Mouse (Mus musculus) forebrain, embryonic 15.5 days (tissue): ENCODE measurements around the gene Zfp768. TPM values are rescaled to one million over a fixed set of nuclear protein-coding genes. Genes with fewer than 3 reads are reported as not detected.

ENCODE experiments used
- ATAC-seq: fragments of 200-750 bp; cut with Nextera tagmentation; replicated peaks from 2 replicates; pipeline ENCODE4 v1.8.0; 2017; ENCODE audit warnings: mild to moderate bottlenecking, moderate TSS enrichment, moderate library complexity
- H3K27ac ChIP-seq: fragments of 300-500 bp; sonication (generic); replicated peaks from 2 replicates; pipeline ENCODE4 v1.5.1; 2015; ENCODE audit warnings: mild to moderate bottlenecking, inconsistent platforms
- H3K27me3 ChIP-seq: fragments of 300-500 bp; sonication (generic); 2 replicates; pipeline ENCODE4 v1.6.1; 2015; ENCODE audit warnings: inconsistent platforms
- H3K36me3 ChIP-seq: fragments of 300-500 bp; sonication (generic); 2 replicates; pipeline ENCODE4 v1.6.1; 2015; ENCODE audit warnings: mild to moderate bottlenecking, inconsistent platforms
- H3K4me1 ChIP-seq: fragments of 300-500 bp; sonication (generic); 2 replicates; pipeline ENCODE4 v1.6.1; 2015; ENCODE audit warnings: inconsistent platforms
- H3K4me2 ChIP-seq: fragments of 300-500 bp; sonication (generic); replicated peaks from 2 replicates; pipeline ENCODE4 v1.6.1; 2015; ENCODE audit warnings: mild to moderate bottlenecking, inconsistent platforms
- H3K4me3 ChIP-seq: fragments of 300-500 bp; sonication (generic); 2 replicates; pipeline ENCODE4 v1.5.1; 2015; ENCODE audit warnings: mild to moderate bottlenecking, inconsistent platforms
- H3K9ac ChIP-seq: fragments of 300-500 bp; sonication (generic); replicated peaks from 2 replicates; pipeline ENCODE4 v1.6.1; 2015; ENCODE audit warnings: mild to moderate bottlenecking, inconsistent platforms
- H3K9me3 ChIP-seq: fragments of 300-500 bp; sonication (generic); 2 replicates; pipeline ENCODE4 v1.6.1; 2016; ENCODE audit warnings: inconsistent platforms
- WGBS: fragments of 180-500 bp; shearing (Covaris S2); methylation state at CpG from one replicate; pipeline ENCODE4 v1.1.7; 2015; ENCODE audit warnings: mixed read lengths; 5-methylcytosine and 5-hydroxymethylcytosine counted together
- polyA plus RNA-seq: library from polyadenylated mRNA; unstranded; fragments of >200 nt; fragmentation: Nextera tagmentation; extraction: Ambion mirVana; gene quantifications from 2 replicates; pipeline ENCODE4 v1.2.1, GENCODE M21; 2015

Gene Zfp768
- polyA plus RNA-seq, 1 experiment from 2014 or later: 12.1 TPM

DNA sequence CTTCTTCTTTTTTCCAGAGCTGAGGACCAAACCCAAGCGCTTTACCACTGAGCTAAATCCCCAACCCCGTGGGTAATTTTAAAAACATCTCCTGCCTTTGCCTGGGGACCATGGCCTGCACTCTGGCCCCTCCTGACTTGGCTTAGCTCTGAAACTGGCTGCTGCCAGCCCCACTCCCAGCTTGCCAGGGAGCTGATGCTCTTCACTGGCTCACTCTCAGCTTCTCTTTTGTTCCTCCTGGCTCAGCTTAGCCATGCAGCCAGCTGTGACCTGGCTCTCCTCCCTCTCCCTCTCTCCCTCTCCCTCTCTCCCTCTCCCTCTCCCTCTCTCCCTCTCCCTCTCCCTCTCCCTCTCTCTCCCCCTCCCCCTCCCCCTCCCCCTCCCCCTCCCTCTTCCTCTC is 18.7 kb downstream of the Zfp768 start:
- WGBS: 53% methylated on average over 2 of the region's 2 CpGs

DNA sequence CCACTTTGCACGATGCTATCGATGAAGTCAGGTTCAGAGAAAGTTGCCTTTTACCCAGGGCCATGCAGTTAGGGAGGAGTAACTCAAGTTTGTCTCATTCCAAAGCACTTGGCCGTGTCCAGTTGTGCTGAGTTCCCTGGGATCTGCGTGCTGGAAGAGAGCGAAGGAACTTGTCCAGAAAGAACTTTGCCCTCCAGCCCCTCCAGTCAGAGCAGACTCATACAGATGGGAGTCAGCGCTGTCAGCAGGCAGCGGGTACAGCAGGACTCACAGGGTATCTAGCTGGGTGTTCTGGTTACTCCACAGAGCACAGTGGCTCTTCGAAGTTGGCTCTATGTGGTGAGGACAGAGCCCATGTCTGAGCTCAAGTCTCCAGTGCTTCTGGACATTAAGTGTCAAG is 19.8 kb downstream of the Zfp768 start:
- no peak overlapping the region for H3K4me2 ChIP-seq
- H3K36me3 ChIP-seq: no peaks in the 10 kb centered on the region
- H3K4me1 ChIP-seq: no peaks in the 10 kb centered on the region
- ATAC-seq: no peak
- WGBS: 93% methylated on average over 8 of the region's 8 CpGs
- no peak overlapping the region for H3K9ac ChIP-seq
- H3K9me3 ChIP-seq: no peaks in the 10 kb centered on the region
- no peak overlapping the region for H3K4me3 ChIP-seq
- H3K27me3 ChIP-seq: no peaks in the 10 kb centered on the region
- H3K27ac ChIP-seq: no peak overlapping the region

More for the DNA sequence above, 18.7 kb downstream of the Zfp768 start:
- Histone ChIP-seq H3K27me3 (no peaks in the 10 kb centered on the region), H3K4me3 (no peak overlapping the region), H3K4me1 (no peaks in the 10 kb centered on the region), H3K36me3 (no peaks in the 10 kb centered on the region), H3K4me2 (no peak overlapping the region), H3K9ac (no peak overlapping the region), H3K9me3 (no peaks in the 10 kb centered on the region), H3K27ac (no peak overlapping the region)
- peak; percentile 61; the same call in 1 of the 2 replicates for ATAC-seq

DNA sequence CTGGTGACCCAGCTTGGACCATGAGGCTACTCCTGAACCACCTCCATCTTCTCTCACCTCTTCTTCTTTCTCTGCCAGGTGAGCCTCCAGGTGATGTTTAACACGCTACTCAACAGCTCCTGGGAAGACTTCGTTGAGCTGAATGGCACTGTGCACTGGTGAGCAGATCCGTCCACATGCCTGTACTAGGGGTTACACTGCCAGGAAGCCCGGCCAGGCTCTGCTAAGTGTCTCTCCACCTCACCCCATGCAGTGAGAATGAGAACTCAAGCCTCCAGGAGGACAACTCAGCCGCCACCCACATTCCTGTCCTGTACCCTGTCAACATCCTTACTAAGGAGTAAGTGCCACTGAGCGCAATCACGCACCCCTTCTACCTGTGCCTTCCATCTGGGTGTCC is 20.4 kb downstream of the Zfp768 start:
- H3K4me1 ChIP-seq: no peaks in the 10 kb centered on the region
- H3K27me3 ChIP-seq: no peaks in the 10 kb centered on the region
- no peaks in the 10 kb centered on the region for H3K9me3 ChIP-seq
- WGBS: 88% methylated on average over 7 of the region's 7 CpGs
- no peak overlapping the region for H3K4me2 ChIP-seq
- no peak overlapping the region for H3K9ac ChIP-seq
- no peak overlapping the region for H3K27ac ChIP-seq
- no peak overlapping the region for H3K4me3 ChIP-seq
- no peak for ATAC-seq
- no peaks in the 10 kb centered on the region for H3K36me3 ChIP-seq

DNA sequence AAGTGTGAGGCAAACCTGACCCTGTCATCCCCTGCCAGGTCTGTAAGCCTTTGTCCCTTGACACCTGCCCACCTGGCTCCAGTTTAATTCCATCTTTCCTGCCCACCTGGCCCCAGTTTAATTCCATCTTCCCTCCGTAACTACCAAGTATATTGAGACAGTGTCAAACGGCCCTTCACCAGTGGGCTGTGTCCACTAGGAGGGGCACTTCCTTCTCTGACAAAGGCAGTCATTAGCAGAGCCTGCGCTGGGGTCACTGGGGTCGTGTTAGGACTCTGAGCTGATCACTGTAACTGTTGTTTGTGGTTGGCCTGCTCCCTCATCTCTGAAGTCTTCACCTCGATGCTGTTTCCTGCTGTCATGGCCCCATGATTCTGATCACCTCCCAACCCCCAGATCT is 23.3 kb downstream of the Zfp768 start:
- no peak overlapping the region for H3K27ac ChIP-seq
- no peaks in the 10 kb centered on the region for H3K27me3 ChIP-seq
- H3K36me3 ChIP-seq: no peaks in the 10 kb centered on the region
- ATAC-seq: no peak
- H3K9ac ChIP-seq: no peak overlapping the region
- H3K4me1 ChIP-seq: no peaks in the 10 kb centered on the region
- 39% methylated on average over 5 of the region's 5 CpGs for WGBS
- no peaks in the 10 kb centered on the region for H3K9me3 ChIP-seq
- no peak overlapping the region for H3K4me3 ChIP-seq
- H3K4me2 ChIP-seq: no peak overlapping the region

DNA sequence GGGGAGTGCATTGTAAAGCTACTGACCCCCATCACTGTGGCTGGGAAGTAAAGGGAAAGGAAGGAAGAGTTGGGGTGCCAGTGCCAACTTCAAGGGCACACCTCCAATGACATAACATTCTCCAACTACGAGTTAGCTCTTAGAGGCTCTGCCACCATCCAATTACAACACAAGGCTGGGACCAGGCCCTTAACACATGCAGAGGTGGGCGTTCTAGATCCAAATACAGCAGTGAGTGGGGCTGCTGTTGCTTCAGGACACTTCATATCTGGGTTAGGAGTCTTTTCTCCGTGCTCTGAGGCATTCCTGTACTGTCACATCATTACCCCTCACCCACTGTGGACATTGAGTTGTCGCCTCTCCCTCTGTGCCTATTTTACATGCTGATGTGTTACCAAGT is 24.3 kb downstream of the Zfp768 start:
- Histone ChIP-seq H3K36me3 (no peaks in the 10 kb centered on the region), H3K27me3 (no peaks in the 10 kb centered on the region), H3K9ac (no peak overlapping the region), H3K4me2 (no peak overlapping the region), H3K27ac (no peak overlapping the region), H3K4me3 (no peak overlapping the region), H3K9me3 (no peaks in the 10 kb centered on the region), H3K4me1 (no peaks in the 10 kb centered on the region)
- 71% methylated on average over 4 of the region's 4 CpGs for WGBS
- ATAC-seq: no peak

DNA sequence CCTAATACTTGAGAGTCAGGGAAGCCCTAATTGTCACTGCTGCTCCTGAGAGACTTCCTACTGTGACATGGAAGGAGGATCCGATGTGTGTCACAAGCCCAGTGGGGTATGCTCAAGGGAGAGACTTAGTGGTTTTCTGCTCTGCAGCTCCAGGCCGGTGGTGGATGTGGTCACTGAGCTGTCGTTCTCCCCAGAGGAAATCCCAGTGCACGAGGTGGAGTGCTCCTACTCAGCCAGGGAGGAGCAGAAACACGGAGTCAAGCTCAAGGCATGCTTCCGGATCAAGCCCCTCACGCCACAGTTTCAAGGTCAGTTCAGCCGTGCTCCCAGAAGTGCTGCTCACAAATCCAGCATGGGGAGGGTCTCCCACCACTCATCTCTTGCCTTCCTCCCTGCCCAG is 31.5 kb downstream of the Zfp768 start:
- Histone ChIP-seq H3K4me2 (no peak overlapping the region), H3K27me3 (no peaks in the 10 kb centered on the region), H3K9ac (no peak overlapping the region), H3K27ac (no peak overlapping the region), H3K4me1 (no peaks in the 10 kb centered on the region), H3K9me3 (no peaks in the 10 kb centered on the region), H3K4me3 (no peak overlapping the region), H3K36me3 (no peaks in the 10 kb centered on the region)
- no peak for ATAC-seq
- 53% methylated on average over 8 of the region's 8 CpGs for WGBS

DNA sequence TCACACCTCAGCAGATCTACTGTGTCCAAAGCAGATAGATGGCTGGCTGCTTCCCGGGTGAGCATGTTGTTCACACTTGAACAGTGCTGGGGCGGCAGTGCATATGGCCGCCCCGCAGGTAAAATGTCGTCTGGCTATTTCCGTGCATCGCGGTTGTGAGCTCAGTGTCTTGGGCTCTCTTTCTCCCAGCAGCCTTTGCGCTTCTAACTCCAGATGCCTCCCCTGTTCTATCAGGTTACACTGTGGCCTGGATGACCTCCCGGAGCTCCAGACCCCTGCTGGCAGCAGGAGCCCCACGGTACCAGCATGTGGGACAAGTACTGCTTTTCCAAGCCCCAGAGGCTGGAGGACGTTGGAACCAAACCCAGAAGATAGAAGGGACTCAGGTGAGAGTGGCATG is 35.4 kb downstream of the Zfp768 start:
- ATAC-seq: no peak
- H3K27ac ChIP-seq: no peak overlapping the region
- 79% methylated on average over 12 of the region's 12 CpGs for WGBS

DNA sequence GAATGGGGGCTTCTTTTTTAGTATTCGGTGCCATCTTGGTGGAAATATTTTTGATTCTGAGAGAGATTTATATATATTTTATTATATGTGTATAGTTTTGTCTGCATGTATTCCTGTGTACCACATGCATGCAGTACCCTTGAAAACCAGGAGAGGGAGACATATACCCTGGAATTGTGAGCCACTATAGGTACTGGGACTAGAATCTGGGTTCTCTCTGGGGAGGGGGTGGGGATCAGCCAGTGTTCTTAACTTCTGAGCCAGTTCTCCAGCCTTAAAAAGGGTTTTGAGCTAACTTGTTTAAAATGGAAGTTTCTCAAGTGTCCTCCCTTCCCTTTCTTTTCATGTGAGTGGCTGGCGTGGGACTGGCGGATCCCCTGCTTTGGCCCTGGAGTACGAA is 36.5 kb downstream of the Zfp768 start:
- peak; percentile 63; the same call in 1 of the 2 replicates for ATAC-seq
- no peak overlapping the region for H3K4me3 ChIP-seq
- 57% methylated on average over 4 of the region's 4 CpGs for WGBS

More for the DNA sequence above, 35.4 kb downstream of the Zfp768 start:
- Histone ChIP-seq H3K36me3 (no peaks in the 10 kb centered on the region), H3K4me1 (no peaks in the 10 kb centered on the region), H3K4me2 (no peak overlapping the region), H3K9me3 (no peaks in the 10 kb centered on the region), H3K27me3 (no peaks in the 10 kb centered on the region), H3K9ac (no peak overlapping the region), H3K4me3 (no peak overlapping the region)

DNA sequence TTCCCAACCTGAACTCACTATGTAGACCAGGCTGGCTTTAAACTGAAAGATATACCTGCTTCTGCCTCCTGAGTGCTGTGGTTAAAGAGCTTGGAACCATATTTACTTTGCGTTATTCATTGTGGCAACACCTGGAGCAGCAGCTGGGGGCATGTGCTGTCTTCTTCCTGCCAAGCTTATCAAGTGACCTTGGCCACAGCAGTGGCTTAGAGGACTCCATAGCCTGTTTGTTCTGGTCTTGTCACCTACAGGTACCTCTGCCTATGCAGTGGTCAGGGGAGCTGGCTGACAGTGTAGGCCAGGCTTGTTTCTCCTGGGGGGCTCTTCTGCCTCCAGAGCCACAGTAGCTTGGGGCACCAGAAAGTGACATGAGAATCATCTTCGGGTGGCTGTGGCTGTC is 37.0 kb downstream of the Zfp768 start:
- Histone ChIP-seq H3K4me1 (no peaks in the 10 kb centered on the region), H3K27me3 (no peaks in the 10 kb centered on the region), H3K27ac (no peak overlapping the region), H3K36me3 (no peaks in the 10 kb centered on the region), H3K4me2 (no peak overlapping the region), H3K4me3 (no peak overlapping the region), H3K9ac (no peak overlapping the region), H3K9me3 (no peaks in the 10 kb centered on the region)
- no peak for ATAC-seq
- 79% methylated on average over 2 of the region's 2 CpGs for WGBS

More for the DNA sequence above, 36.5 kb downstream of the Zfp768 start:
- Histone ChIP-seq H3K27ac (no peak overlapping the region), H3K9me3 (no peaks in the 10 kb centered on the region), H3K4me1 (no peaks in the 10 kb centered on the region), H3K36me3 (no peaks in the 10 kb centered on the region), H3K27me3 (no peaks in the 10 kb centered on the region), H3K9ac (no peak overlapping the region), H3K4me2 (no peak overlapping the region)

DNA sequence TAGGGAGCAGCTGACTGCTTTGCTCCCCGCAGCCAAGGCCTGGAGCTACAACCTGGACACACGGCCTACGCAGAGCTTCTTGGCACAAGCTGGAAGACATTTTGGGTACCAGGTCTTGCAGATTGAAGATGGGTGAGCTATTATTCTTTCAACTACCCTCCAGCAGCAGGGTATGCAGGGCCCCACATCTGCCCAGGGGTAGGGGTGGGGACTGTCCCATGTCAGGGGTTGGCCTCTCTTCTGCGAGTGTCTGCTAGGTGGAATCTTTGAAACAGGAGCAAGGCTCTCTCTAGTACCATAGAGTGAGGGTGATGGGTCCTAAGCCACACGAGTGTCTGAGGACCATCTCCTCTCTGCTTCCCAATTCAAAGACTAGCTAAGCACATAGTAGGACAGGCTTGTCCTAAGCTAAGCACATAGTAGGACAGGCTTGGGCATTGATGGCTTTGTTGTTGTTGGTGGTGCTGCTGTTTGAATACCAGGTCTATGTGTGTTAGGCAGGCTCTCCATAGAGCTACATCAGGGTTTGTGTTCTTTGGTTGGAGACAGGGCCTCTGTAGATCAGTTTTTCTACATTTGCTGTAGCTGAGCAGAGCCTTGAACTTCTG is 47.7 kb downstream of the Zfp768 start:
- Histone ChIP-seq H3K9me3 (no peaks in the 10 kb centered on the region), H3K27me3 (no peaks in the 10 kb centered on the region), H3K4me3 (no peak overlapping the region), H3K4me2 (no peak overlapping the region), H3K4me1 (no peaks in the 10 kb centered on the region), H3K36me3 (no peaks in the 10 kb centered on the region), H3K9ac (no peak overlapping the region), H3K27ac (no peak overlapping the region)
- WGBS: 94% methylated on average over 5 of the region's 5 CpGs
- ATAC-seq: no peak

DNA sequence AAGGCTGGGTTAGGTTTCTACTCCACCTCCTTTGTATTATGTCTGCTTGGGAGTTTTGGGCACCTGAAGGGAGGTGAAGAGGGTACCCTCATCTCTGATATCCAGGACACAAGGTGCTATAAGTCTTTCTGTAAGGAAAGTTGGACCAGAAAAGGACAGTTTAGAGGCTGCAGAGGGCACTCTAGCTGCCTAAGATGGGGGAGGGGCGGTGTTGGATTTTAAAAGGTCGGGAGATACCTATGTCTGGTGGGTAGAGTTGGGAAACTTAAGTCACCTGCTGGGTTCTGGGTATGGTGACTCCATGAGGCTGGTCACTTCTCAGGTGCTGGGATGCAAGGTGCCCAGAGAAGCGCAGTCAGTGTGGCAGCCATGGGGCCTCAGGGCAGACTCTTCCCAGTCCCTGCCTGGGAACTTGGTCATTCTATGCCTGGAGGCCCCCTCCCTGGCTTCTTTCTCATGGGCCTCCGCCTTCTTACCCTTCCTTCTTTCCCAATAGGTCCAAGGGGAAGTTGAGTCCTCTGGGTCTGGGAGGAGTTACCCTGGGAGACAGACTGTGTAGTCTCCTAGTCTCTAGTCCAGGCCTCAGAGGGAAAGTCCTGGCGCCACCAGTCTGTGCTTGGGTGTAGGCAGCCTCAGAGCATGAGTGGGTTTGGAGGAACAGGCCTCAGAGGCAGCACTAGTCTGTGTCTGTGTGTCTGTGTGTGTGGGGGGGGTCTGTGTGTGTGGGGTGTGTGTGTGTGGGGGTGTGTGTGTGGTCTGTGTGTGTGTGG is 48.4 kb downstream of the Zfp768 start:
- Histone ChIP-seq H3K4me3 (no peak overlapping the region), H3K27ac (no peak overlapping the region), H3K4me1 (no peaks in the 10 kb centered on the region), H3K36me3 (no peaks in the 10 kb centered on the region), H3K9me3 (no peaks in the 10 kb centered on the region), H3K27me3 (no peaks in the 10 kb centered on the region), H3K4me2 (no peak overlapping the region), H3K9ac (no peak overlapping the region)
- ATAC-seq: no peak
- WGBS: 88% methylated on average over 5 of the region's 5 CpGs

DNA sequence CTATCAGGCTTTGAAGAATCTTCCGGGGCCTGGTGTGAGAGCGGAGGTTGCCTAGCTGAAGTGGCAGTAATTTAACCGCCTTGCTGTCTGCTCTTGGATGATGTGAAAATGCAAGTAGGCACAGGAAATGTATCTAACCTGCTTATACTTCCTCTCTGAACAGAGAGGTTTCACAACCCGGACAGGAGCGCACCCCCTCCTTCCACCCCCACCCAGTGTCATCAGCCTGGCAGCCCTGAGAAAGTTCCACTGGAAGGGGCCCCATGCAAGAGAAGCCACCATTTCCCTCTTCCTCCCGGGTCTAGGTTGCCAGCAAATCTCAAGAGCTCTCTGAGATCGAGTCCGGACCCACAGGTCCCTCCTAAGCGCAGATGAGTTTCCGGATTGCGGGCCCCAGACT is 49.3 kb downstream of the Zfp768 start, which contains the start of gene Itgal:
Itgal (plus strand) TSS at position 163 of the 400 bp plus-strand sequence.
- H3K27me3 ChIP-seq: no peaks in the 10 kb centered on the region
- H3K9ac ChIP-seq: no peak within 1 kb of the TSS
- H3K9me3 ChIP-seq: no peaks in the 10 kb centered on the region
- H3K4me2 ChIP-seq: no peak within 1 kb of the TSS
- no peaks in the 10 kb centered on the region for H3K4me1 ChIP-seq
- ATAC-seq: no peak
- H3K36me3 ChIP-seq: no peaks in the 10 kb centered on the region
- no peak within 1 kb of the TSS for H3K27ac ChIP-seq
- H3K4me3 ChIP-seq: no peak within 1 kb of the TSS
- WGBS: 93% methylated on average over 11 of the region's 11 CpGs
